8 mouse cellular contexts compared by ENCODE assay signal in the genomic region with DNA sequence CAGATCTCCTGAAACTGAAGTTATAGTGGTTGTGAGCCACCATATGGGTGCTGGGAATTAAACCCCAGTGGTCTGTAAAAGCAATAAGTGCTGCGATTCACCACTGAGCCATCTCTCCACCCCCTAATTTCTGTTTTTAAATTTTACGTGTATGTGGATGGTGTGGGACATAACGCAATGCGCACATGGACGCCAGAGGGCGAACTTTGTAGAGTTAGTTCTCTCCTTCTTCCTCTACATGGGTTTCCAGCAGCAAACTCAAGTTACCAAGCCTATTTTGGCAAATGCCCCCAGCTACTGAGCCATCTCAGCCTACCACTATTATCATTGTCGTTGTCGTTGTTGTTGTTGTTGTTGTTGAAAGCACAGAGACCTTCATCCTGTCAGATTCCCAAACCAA. TPM values are rescaled to one million over a fixed set of nuclear protein-coding genes. Genes with fewer than 3 reads are reported as not detected.
A peak's percentile ranks its signal among the peaks of the same experiment; 100 is the strongest.
DNase-seq lines count a peak whose midpoint lies in the region; ATAC-seq and TF ChIP-seq lines count a peak whose summit lies in the region.

No protein-coding gene starts in this region.

- H3K27me3 ChIP-seq in forebrain, postnatal 0 days (ENCODE audit: insufficient read depth, low read length), result no peaks in the 10 kb centered on the region
- H3K27me3 ChIP-seq in hindbrain, embryonic 15.5 days, result no peaks in the 10 kb centered on the region
- no peaks in the 10 kb centered on the region for H3K27me3 ChIP-seq in limb, embryonic 14.5 days (ENCODE audit: control insufficient read depth, insufficient read depth, low read length)
- no peaks in the 10 kb centered on the region for H3K27me3 ChIP-seq in midbrain, embryonic 14.5 days (ENCODE audit: control insufficient read depth, insufficient read depth, low read length)

- intact Hi-C loops in left cerebral cortex, postnatal 14 days (cut with DNase I), result loop anchor here (5.0 kb wide), 1 partner anchor 185 kb away; no protein-coding TSS in a partner anchor
- intact Hi-C loops in left cerebral cortex, postnatal 36 days (cut with DNase I), result no loop called here

- H3K36me3 ChIP-seq in forebrain, postnatal 0 days (ENCODE audit: insufficient read depth), result peaks cover 6% of the 10 kb centered on the region; the same call in 1 of the 2 replicates
- no peaks in the 10 kb centered on the region for H3K36me3 ChIP-seq in hindbrain, embryonic 15.5 days
- H3K36me3 ChIP-seq in limb, embryonic 14.5 days (ENCODE audit: control insufficient read depth, insufficient read depth, low read length), result no peaks in the 10 kb centered on the region
- peaks cover 3% of the 10 kb centered on the region; the same call in 1 of the 2 replicates for H3K36me3 ChIP-seq in midbrain, embryonic 14.5 days (ENCODE audit: control insufficient read depth, insufficient read depth, low read length)

- H3K4me2 ChIP-seq in forebrain, postnatal 0 days (ENCODE audit: low read depth), result peak overlapping the region; percentile 60
- peak overlapping the region; percentile 62 for H3K4me2 ChIP-seq in hindbrain, embryonic 15.5 days
- H3K4me2 ChIP-seq in limb, embryonic 14.5 days (replicated peaks; ENCODE audit: low read depth, low read length, severe bottlenecking), result peak overlapping the region; percentile 50
- peak overlapping the region; percentile 57 for H3K4me2 ChIP-seq in midbrain, embryonic 14.5 days (ENCODE audit: low read length)

- ATAC-seq in forebrain, postnatal 0 days, result peak; percentile 61
- ATAC-seq in hindbrain, embryonic 15.5 days (ENCODE audit: low FRiP score, low read depth), result peak; percentile 21; the same call in 1 of the 2 replicates
- peak; percentile 17; the same call in 1 of the 2 replicates for ATAC-seq in limb, embryonic 14.5 days (ENCODE audit: low FRiP score, low read depth)
- ATAC-seq in midbrain, embryonic 14.5 days (ENCODE audit: low FRiP score, low TSS enrichment), result no peak

- TF ChIP-seq CTCF in forebrain, postnatal 0 days (IDR thresholded peaks at IDR 0.05; ENCODE audit: low read depth), result peak; percentile 71

- DNase-seq in left cerebral cortex, postnatal 14 days (ENCODE audit: low spot score in 2 of 2), result peak; percentile 68 to 77
- DNase-seq in left cerebral cortex, postnatal 36 days (ENCODE audit: low spot score in 2 of 2), result no peak
- peak; percentile 65 for DNase-seq in adrenal gland, postnatal 25 days
- DNase-seq in forebrain, postnatal 0 days, result peak; percentile 84
- peak; percentile 85 for DNase-seq in limb, embryonic 14.5 days (ENCODE audit: low spot score)
- DNase-seq in midbrain, embryonic 14.5 days, result peak; percentile 85
- DNase-seq in thymus, postnatal 0 days (ENCODE audit: low spot score), result peak; percentile 48

- peak overlapping the region; percentile 30 for H3K4me3 ChIP-seq in forebrain, postnatal 0 days (ENCODE audit: low read depth, low read length)
- H3K4me3 ChIP-seq in hindbrain, embryonic 15.5 days, result peak overlapping the region; percentile 34
- H3K4me3 ChIP-seq in limb, embryonic 14.5 days (replicated peaks; ENCODE audit: low read length), result peak overlapping the region; percentile 37; the same call in 1 of the 2 replicates
- 0 out of 2 replicates have a peak overlapping the region, but pooled peaks have one; percentile 26 for H3K4me3 ChIP-seq in midbrain, embryonic 14.5 days (replicated peaks; ENCODE audit: low read depth, low read length)

- H3K4me1 ChIP-seq in forebrain, postnatal 0 days (ENCODE audit: insufficient read depth), result no peaks in the 10 kb centered on the region
- H3K4me1 ChIP-seq in hindbrain, embryonic 15.5 days (replicated peaks), result peaks cover 23% of the 10 kb centered on the region
- H3K4me1 ChIP-seq in limb, embryonic 14.5 days (ENCODE audit: control insufficient read depth, insufficient read depth, low read length), result peaks cover 10% of the 10 kb centered on the region
- peaks cover 7% of the 10 kb centered on the region; the same call in 1 of the 2 replicates for H3K4me1 ChIP-seq in midbrain, embryonic 14.5 days (ENCODE audit: control insufficient read depth, insufficient read depth, low read length)

- TF ChIP-seq POLR2A in limb, embryonic 14.5 days (IDR thresholded peaks at IDR 0.05; ENCODE audit: borderline replicate concordance, extremely low read depth, insufficient read depth, insufficient read length), result no peak

- H3K27ac ChIP-seq in forebrain, postnatal 0 days (ENCODE audit: low read depth, low read length), result 0 out of 2 replicates have a peak overlapping the region, but pooled peaks have one; percentile 9
- H3K27ac ChIP-seq in hindbrain, embryonic 15.5 days (replicated peaks), result peak overlapping the region; percentile 60; the same call in 1 of the 2 replicates
- no peak overlapping the region for H3K27ac ChIP-seq in limb, embryonic 14.5 days (replicated peaks; ENCODE audit: low read depth, low read length)
- 0 out of 2 replicates have a peak overlapping the region, but pooled peaks have one; percentile 32 for H3K27ac ChIP-seq in midbrain, embryonic 14.5 days (replicated peaks; ENCODE audit: low read depth, low read length)

- H3K9ac ChIP-seq in forebrain, postnatal 0 days, result 0 out of 2 replicates have a peak overlapping the region, but pooled peaks have one; percentile 42
- no peak overlapping the region for H3K9ac ChIP-seq in hindbrain, embryonic 15.5 days
- no peak overlapping the region for H3K9ac ChIP-seq in limb, embryonic 14.5 days (ENCODE audit: low read depth, low read length, severe bottlenecking)
- no peak overlapping the region for H3K9ac ChIP-seq in midbrain, embryonic 14.5 days (replicated peaks; ENCODE audit: low read length)

- no peaks in the 10 kb centered on the region for H3K9me3 ChIP-seq in forebrain, postnatal 0 days (ENCODE audit: low read length)
- H3K9me3 ChIP-seq in hindbrain, embryonic 15.5 days, result no peaks in the 10 kb centered on the region
- H3K9me3 ChIP-seq in limb, embryonic 14.5 days (ENCODE audit: control insufficient read depth, low read length), result no peaks in the 10 kb centered on the region
- H3K9me3 ChIP-seq in midbrain, embryonic 14.5 days (ENCODE audit: control insufficient read depth, low read length), result no peaks in the 10 kb centered on the region

- 13% methylated on average over 8 of the region's 8 CpGs for WGBS in forebrain, postnatal 0 days
- WGBS in hindbrain, embryonic 15.5 days, result 17% methylated on average over 8 of the region's 8 CpGs
- 15% methylated on average over 8 of the region's 8 CpGs for WGBS in limb, embryonic 14.5 days
- WGBS in midbrain, embryonic 14.5 days, result 12% methylated on average over 8 of the region's 8 CpGs

RNA-seq across cellular contexts. Expression of a gene that starts 10.5 kb away (rescaled TPM):
- total RNA-seq in left cerebral cortex, postnatal 14 days (2021), result 1 to 10 TPM; 6.9 to 9.4 TPM
- 10 to 100 TPM; 11.6 to 24.2 TPM for total RNA-seq in left cerebral cortex, postnatal 36 days (2021)
- 80.7 and 133 TPM in 2 replicates for total RNA-seq in adrenal gland, postnatal 25 days (2021)
- 9.8 and 11.5 TPM in 2 replicates for total RNA-seq in forebrain, postnatal 0 days (2014; rRNA removed)
- 9.2 and 11.2 TPM in 2 replicates for polyA plus RNA-seq in forebrain, postnatal 0 days (2015; fragmentation: Nextera tagmentation; extraction: Ambion mirVana)
- 14.8 and 16.6 TPM in 2 replicates for polyA plus RNA-seq in hindbrain, embryonic 15.5 days (2015; fragmentation: Nextera tagmentation; extraction: Ambion mirVana)
- 326 and 338 TPM in 2 replicates for polyA plus RNA-seq in limb, embryonic 14.5 days (2012; rRNA removed)
- 433 and 574 TPM in 2 replicates for polyA plus RNA-seq in limb, embryonic 14.5 days (2014; fragmentation: Nextera tagmentation; extraction: Ambion mirVana)
- 5.5 and 6.4 TPM in 2 replicates for polyA plus RNA-seq in midbrain, embryonic 14.5 days (2014; fragmentation: Nextera tagmentation; extraction: Ambion mirVana)
- polyA plus RNA-seq in thymus, postnatal 0 days (2015; fragmentation: Nextera tagmentation; extraction: Ambion mirVana), result 23.7 and 29.1 TPM in 2 replicates

RNA-seq across cellular contexts. Expression of a gene that starts 57.2 kb away (rescaled TPM):
- 1,000 to 10,000 TPM; 1,469 to 1,528 TPM for total RNA-seq in left cerebral cortex, postnatal 14 days (2021)
- total RNA-seq in left cerebral cortex, postnatal 36 days (2021), result 1,000 to 10,000 TPM; 1,175 to 1,315 TPM
- 477 and 524 TPM in 2 replicates for total RNA-seq in adrenal gland, postnatal 25 days (2021)
- 220 and 286 TPM in 2 replicates for total RNA-seq in forebrain, postnatal 0 days (2014; rRNA removed)
- 603 and 867 TPM in 2 replicates for polyA plus RNA-seq in forebrain, postnatal 0 days (2015; fragmentation: Nextera tagmentation; extraction: Ambion mirVana)
- polyA plus RNA-seq in hindbrain, embryonic 15.5 days (2015; fragmentation: Nextera tagmentation; extraction: Ambion mirVana), result 817 and 859 TPM in 2 replicates
- 83.6 and 91.3 TPM in 2 replicates for polyA plus RNA-seq in limb, embryonic 14.5 days (2012; rRNA removed)
- polyA plus RNA-seq in limb, embryonic 14.5 days (2014; fragmentation: Nextera tagmentation; extraction: Ambion mirVana), result 72.9 and 76.9 TPM in 2 replicates
- polyA plus RNA-seq in midbrain, embryonic 14.5 days (2014; fragmentation: Nextera tagmentation; extraction: Ambion mirVana), result 420 and 582 TPM in 2 replicates
- polyA plus RNA-seq in thymus, postnatal 0 days (2015; fragmentation: Nextera tagmentation; extraction: Ambion mirVana), result 69.4 and 69.8 TPM in 2 replicates

Comparison
In these comparisons a context has a peak if more than half of its experiments do, and no peak if none do; other contexts are left out.
1. DNase-seq: peak in left cerebral cortex, postnatal 14 days (2 of 2), adrenal gland, postnatal 25 days (single experiment), forebrain, postnatal 0 days (single experiment), limb, embryonic 14.5 days (single experiment), midbrain, embryonic 14.5 days (single experiment) and thymus, postnatal 0 days (single experiment); none in left cerebral cortex, postnatal 36 days (0 of 2).
2. RNA of a gene that starts 10.5 kb away (polyA plus RNA-seq): 326 to 574 TPM in limb, embryonic 14.5 days; 23.7 to 29.1 TPM in thymus, postnatal 0 days, 14.8 to 16.6 TPM in hindbrain, embryonic 15.5 days, 9.2 to 11.2 TPM in forebrain, postnatal 0 days and 5.5 to 6.4 TPM in midbrain, embryonic 14.5 days; every median in the first group is over 10 times any median in the second.
3. Peak in every context shown above with its lines, with median percentiles within 50 percentile points of each other: H3K4me2 ChIP-seq and H3K4me3 ChIP-seq.